Mouse (Mus musculus) stomach, postnatal 0 days (tissue): ENCODE measurements around the gene Mef2d. TPM values are rescaled to one million over a fixed set of nuclear protein-coding genes. Genes with fewer than 3 reads are reported as not detected.

ENCODE experiments used
- ATAC-seq: fragments of 200-750 bp; cut with Nextera tagmentation; 2 replicates; pipeline ENCODE4 v1.8.0; 2017; ENCODE audit not compliant: low FRiP score, low TSS enrichment
- DNase-seq: peaks from one replicate; pipeline ENCODE4 v3.0.0-alpha.2; 2016; ENCODE audit warnings: low spot score
- H3K27ac ChIP-seq: fragments of 300-500 bp; sonication (generic); replicated peaks from 2 replicates; pipeline ENCODE4 v1.5.1; 2014; ENCODE audit warnings: mild to moderate bottlenecking, control low read depth
- H3K27me3 ChIP-seq: fragments of 300-500 bp; sonication (generic); 2 replicates; pipeline ENCODE4 v1.6.1; 2014; ENCODE audit warnings: low read length; ENCODE audit not compliant: control insufficient read depth, insufficient read depth
- H3K36me3 ChIP-seq: fragments of 300-500 bp; sonication (generic); 2 replicates; pipeline ENCODE4 v1.6.1; 2014; ENCODE audit warnings: low read length, mixed read lengths; ENCODE audit not compliant: control insufficient read depth, insufficient read depth
- H3K4me1 ChIP-seq: fragments of 300-500 bp; sonication (generic); replicated peaks from 2 replicates; pipeline ENCODE4 v1.6.1; 2014; ENCODE audit warnings: antibody characterized with exemption; ENCODE audit not compliant: control insufficient read depth, insufficient read depth
- H3K4me2 ChIP-seq: fragments of 300-500 bp; sonication (generic); replicated peaks from 2 replicates; pipeline ENCODE4 v1.6.1; 2014; ENCODE audit warnings: low read depth, mild to moderate bottlenecking, control low read depth, moderate library complexity
- H3K4me3 ChIP-seq: fragments of 300-500 bp; sonication (generic); 2 replicates; pipeline ENCODE4 v1.5.1; 2014; ENCODE audit warnings: low read depth, low read length, control low read depth
- H3K9ac ChIP-seq: fragments of 300-500 bp; sonication (generic); 2 replicates; pipeline ENCODE4 v1.6.1; 2014; ENCODE audit warnings: mild to moderate bottlenecking, low read length, control low read depth, mixed read lengths
- H3K9me3 ChIP-seq: fragments of 300-500 bp; sonication (generic); 2 replicates; pipeline ENCODE4 v1.6.1; 2016; ENCODE audit warnings: low read length; ENCODE audit not compliant: control insufficient read depth
- CTCF ChIP-seq: IDR thresholded peaks from 2 replicates; pipeline ENCODE4 v1.5.1; 2016; ENCODE audit warnings: antibody characterized with exemption, low read depth, mild to moderate bottlenecking, moderate library complexity
- EP300 ChIP-seq: optimal IDR thresholded peaks from 2 replicates; pipeline ENCODE3; 2016; ENCODE audit warnings: antibody characterized with exemption
- WGBS: fragments of 180-500 bp; shearing (Covaris S2); extraction: QIAGEN DNeasy Blood & Tissue Kit; methylation state at CpG from one replicate; pipeline ENCODE4 v1.1.7; 2014; 5-methylcytosine and 5-hydroxymethylcytosine counted together
- polyA plus RNA-seq: library from polyadenylated mRNA; unstranded; fragments of >200 nt; fragmentation: Nextera tagmentation; extraction: Ambion mirVana; gene quantifications from 2 replicates; pipeline ENCODE4 v1.2.1, GENCODE M21; 2015

Gene Mef2d
- polyA plus RNA-seq, 1 experiment from 2014 or later = 10.6 TPM

DNA sequence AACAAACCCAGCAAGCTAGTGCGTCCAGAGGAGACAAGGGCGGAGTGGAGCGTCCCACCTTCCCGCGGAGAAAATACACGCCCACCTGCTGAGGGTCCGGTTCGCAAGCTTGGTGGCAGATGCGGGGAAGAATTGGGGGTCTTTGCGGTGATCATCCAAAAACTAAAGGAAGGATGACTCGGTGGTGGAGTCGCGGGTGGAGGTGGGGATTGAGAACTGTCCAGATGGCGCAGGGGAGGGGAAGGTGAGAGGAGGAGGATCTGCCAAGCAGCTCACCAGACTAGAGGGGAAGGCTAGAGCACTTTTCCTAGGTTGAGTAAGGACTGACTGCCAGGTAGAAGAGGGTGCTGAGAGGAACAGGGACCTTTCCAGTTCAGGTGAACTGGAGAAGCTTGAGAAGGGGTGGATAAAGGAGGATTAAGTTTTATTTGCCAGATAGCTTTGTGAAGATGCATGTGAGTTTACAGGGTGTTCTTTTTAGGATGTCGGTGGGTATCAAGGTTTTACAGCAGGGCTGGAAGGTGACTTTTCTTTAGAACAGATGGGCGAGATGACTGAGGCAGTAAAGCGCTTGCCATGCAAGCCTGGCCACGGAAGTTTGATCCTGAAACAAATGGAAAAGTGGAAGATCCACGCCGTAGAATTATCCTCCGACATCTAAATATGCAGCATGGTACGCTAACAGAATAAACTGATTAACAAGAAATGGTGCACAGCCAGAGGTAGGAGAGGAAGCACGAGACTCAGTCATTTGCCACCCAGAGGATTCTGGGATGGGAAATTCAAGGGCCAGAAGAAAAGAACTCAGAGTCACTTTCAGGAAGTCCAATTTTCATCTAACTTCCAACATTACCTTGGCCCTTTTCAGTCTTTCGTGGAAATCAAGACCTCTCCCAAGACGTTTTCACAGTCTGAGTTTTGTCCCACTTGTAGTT, 2.7 kb upstream of the Mef2d start:
- H3K9me3 ChIP-seq = no peaks in the 10 kb centered on the region
- WGBS = 13% methylated on average over 25 of the region's 25 CpGs
- H3K27me3 ChIP-seq = no peaks in the 10 kb centered on the region
- DNase-seq (no peak), ATAC-seq (no peak)
- H3K27ac ChIP-seq = peak overlapping the region; percentile 100
- H3K36me3 ChIP-seq = no peaks in the 10 kb centered on the region
- H3K4me2 ChIP-seq = peak overlapping the region; percentile 96
- peaks cover 22% of the 10 kb centered on the region for H3K4me1 ChIP-seq
- TF ChIP-seq EP300 = no peak
- TF ChIP-seq CTCF = no peak
- peak overlapping the region; percentile 58 for H3K4me3 ChIP-seq
- H3K9ac ChIP-seq = peak overlapping the region; percentile 83

DNA sequence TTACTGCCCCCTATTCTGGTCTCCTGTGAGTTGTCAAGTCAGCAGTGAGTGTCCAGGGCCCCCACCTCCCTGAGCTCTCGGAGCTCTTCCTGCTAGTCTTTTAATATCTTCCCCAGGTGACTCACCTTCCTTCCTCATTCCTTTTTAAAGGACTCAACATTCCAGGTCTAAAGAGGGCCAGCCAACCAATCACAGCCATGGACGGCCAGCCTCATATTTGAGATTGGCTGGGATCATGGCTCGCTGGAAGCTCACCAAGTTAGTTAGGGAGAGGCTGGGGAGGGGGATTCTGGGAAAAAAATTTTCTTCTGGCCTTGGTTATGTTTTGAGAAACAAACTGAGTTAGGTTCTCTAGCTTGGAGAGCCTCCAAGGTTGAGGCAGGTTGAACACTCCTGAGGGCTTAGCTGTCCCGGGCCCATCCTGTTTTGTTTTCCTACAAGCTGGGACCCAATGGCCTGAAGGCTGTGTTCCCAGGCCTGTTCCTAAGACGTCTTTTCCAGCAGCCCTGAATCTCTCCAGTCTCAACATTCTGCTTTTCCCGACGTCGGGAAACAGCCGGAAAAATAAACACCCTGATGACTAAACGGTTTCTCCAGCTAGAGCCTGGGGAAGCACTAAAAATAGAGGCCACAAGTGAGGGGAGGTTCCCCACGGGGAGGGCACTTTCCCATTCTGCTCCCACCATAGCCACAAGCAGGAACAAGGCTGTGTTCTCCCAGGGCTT, 1.8 kb upstream of the Mef2d start:
- Histone ChIP-seq H3K9me3 (no peaks in the 10 kb centered on the region), H3K4me2 (peak overlapping the region; percentile 96), H3K9ac (peak overlapping the region; percentile 83), H3K27ac (peak overlapping the region; percentile 100), H3K4me1 (peaks cover 30% of the 10 kb centered on the region), H3K4me3 (no peak overlapping the region), H3K27me3 (no peaks in the 10 kb centered on the region), H3K36me3 (no peaks in the 10 kb centered on the region)
- 4% methylated on average over 11 of the region's 11 CpGs for WGBS
- TF ChIP-seq CTCF = no peak
- no peak for TF ChIP-seq EP300
- DNase-seq (peak; percentile 75), ATAC-seq (no peak)

DNA sequence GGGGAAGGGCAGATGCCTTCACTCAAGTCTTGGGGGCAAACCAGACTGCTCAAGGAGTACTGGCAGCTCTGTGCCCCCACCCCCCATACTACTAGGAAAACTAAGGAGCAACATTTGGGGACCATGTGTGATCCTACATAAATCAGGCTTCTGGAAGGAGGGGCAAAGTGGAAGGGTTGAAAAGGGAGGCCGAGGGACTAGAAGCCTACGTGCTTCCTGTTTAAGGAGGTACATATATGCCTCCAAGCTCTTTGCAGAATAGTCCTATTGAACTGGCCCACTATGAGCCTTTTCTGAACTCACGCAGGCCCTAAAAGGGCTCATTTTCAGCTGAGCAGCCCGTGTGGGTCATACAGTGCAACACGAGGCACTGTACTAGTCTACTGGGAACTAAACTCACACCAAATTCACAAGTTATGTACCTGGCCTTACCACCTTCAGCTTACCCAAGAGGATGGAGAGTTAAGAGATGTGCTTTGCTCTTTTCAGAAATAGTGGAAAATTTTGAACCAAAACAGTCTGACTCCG, 1.2 kb upstream of the Mef2d start:
- Histone ChIP-seq H3K4me3 (peak overlapping the region; percentile 90; the same call in 1 of the 2 replicates), H3K27ac (peak overlapping the region; percentile 100), H3K9ac (peak overlapping the region; percentile 93), H3K36me3 (no peaks in the 10 kb centered on the region), H3K4me2 (peak overlapping the region; percentile 96), H3K9me3 (no peaks in the 10 kb centered on the region), H3K4me1 (peaks cover 30% of the 10 kb centered on the region), H3K27me3 (no peaks in the 10 kb centered on the region)
- DNase-seq (no peak), ATAC-seq (no peak)
- TF ChIP-seq CTCF (no peak), EP300 (no peak)
- 28% methylated on average over 6 of the region's 6 CpGs for WGBS

DNA sequence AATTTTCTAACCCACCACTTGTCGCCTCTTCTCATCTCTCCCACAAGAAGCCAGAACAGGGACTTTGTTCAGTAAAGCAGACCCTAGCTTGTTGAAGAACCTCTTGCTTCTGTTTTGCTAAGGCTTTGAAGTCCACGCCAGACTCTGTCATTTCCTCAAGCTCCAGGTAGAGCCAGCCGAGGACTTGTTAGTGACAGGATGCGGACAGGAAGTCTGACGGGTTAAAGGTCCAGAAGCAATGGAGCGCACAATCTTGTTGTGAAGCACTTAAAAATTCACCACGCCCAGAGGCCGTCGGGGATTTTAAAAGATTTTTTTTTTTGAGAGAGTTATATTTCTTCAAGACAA, 759 bp upstream of the Mef2d start:
- peak overlapping the region; percentile 96 for H3K4me2 ChIP-seq
- H3K9ac ChIP-seq = peak overlapping the region; percentile 93
- TF ChIP-seq EP300 (no peak), CTCF (no peak)
- peak overlapping the region; percentile 100 for H3K27ac ChIP-seq
- H3K27me3 ChIP-seq = no peaks in the 10 kb centered on the region
- H3K4me3 ChIP-seq = peak overlapping the region; percentile 90
- H3K9me3 ChIP-seq = no peaks in the 10 kb centered on the region
- peaks cover 33% of the 10 kb centered on the region for H3K4me1 ChIP-seq
- 8% methylated on average over 9 of the region's 9 CpGs for WGBS
- DNase-seq (no peak), ATAC-seq (no peak)
- H3K36me3 ChIP-seq = no peaks in the 10 kb centered on the region

DNA sequence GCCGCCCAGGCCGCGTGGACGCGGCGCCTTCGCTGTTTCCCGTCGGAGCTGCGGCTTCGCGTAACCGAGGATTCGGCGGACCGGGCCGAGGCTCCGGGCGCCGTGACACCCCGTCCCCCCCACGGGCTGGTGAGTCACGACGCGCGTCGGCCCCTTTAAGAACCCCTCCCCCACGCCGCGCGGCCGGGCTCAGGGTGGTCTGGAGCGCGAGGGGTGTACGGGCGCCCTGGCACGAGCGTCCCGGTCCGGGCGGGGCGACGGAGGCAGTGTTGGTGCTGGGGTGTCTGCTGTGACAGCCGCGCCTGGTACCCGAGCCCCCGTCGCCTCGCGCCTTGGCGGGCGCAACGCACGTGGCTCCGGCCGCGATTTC, 359 bp downstream of the Mef2d start:
- Histone ChIP-seq H3K4me2 (peak overlapping the region; percentile 96), H3K9ac (peak overlapping the region; percentile 93), H3K27me3 (no peaks in the 10 kb centered on the region), H3K9me3 (no peaks in the 10 kb centered on the region), H3K4me3 (peak overlapping the region; percentile 90), H3K36me3 (no peaks in the 10 kb centered on the region), H3K27ac (peak overlapping the region; percentile 100), H3K4me1 (peaks cover 34% of the 10 kb centered on the region)
- WGBS = 0% methylated on average over 19 of the region's 57 CpGs
- TF ChIP-seq CTCF (no peak), EP300 (no peak)
- DNase-seq (no peak), ATAC-seq (peak; percentile 24)
